Mouse (Mus musculus): ENCODE results near the gene Top3a. TPM values are rescaled to one million over a fixed set of nuclear protein-coding genes. Genes with fewer than 3 reads are reported as not detected.
A peak's percentile ranks its signal among the peaks of the same experiment; 100 is the strongest.

The Top3a gene
- polyA plus RNA-seq, 1 experiment from 2014 or later: 8.3 TPM

GRCm38 (mm10) chr11:60787595-60787994 lies 10.4 kb upstream of the Top3a start:
- Histone ChIP-seq H3K4me1 (ENCODE audit: control insufficient read depth in 2 of 2, insufficient read depth in 2 of 2, low read length in 2 of 2) (no peaks in the 10 kb centered on the region), H3K4me3 (ENCODE audit: control insufficient read depth in 1 of 2, insufficient read depth in 1 of 2, low read depth in 1 of 2, low read length in 2 of 2) (no peak overlapping the region), H3K36me3 (ENCODE audit: control insufficient read depth, insufficient read depth, low read length) (peaks cover 88% of the 10 kb centered on the region), H3K27ac (replicated peaks in 1 of 2; ENCODE audit: control insufficient read depth in 1 of 2, insufficient read depth in 1 of 2, low read depth in 2 of 2, low read length in 2 of 2) (no peak overlapping the region), H3K9ac (ENCODE audit: low read length) (no peak overlapping the region), H3K9me3 (ENCODE audit: control insufficient read depth, low read length) (no peaks in the 10 kb centered on the region), H3K27me3 (ENCODE audit: control insufficient read depth, insufficient read depth, low read length) (no peaks in the 10 kb centered on the region), H3K4me2 (ENCODE audit: low read length) (no peak overlapping the region)
- 67% methylated on average over 1 of the region's 1 CpGs for WGBS
- no peak for ATAC-seq (ENCODE audit: insufficient number of reproducible peaks, insufficient read depth, low FRiP score, low read depth)

- no peaks in the 10 kb centered on the region for H3K9me3 ChIP-seq (ENCODE audit: control insufficient read depth, low read length)
- no peaks in the 10 kb centered on the region for H3K27me3 ChIP-seq (ENCODE audit: control insufficient read depth, insufficient read depth, low read length)
- peaks cover 24 to 31% of the 10 kb centered on the region in 2 experiments for H3K4me1 ChIP-seq (ENCODE audit: control insufficient read depth in 2 of 2, insufficient read depth in 2 of 2, low read length in 2 of 2)
- no peak overlapping the region for H3K27ac ChIP-seq (replicated peaks in 1 of 2; ENCODE audit: control insufficient read depth in 1 of 2, insufficient read depth in 1 of 2, low read depth in 2 of 2, low read length in 2 of 2)
- H3K4me2 ChIP-seq (ENCODE audit: low read length): no peak overlapping the region
- 88% methylated on average over 8 of the region's 8 CpGs for WGBS
- peaks cover 86% of the 10 kb centered on the region for H3K36me3 ChIP-seq (ENCODE audit: control insufficient read depth, insufficient read depth, low read length)
- ATAC-seq (ENCODE audit: insufficient number of reproducible peaks, insufficient read depth, low FRiP score, low read depth): no peak
- no peak overlapping the region for H3K9ac ChIP-seq (ENCODE audit: low read length)
- H3K4me3 ChIP-seq (ENCODE audit: control insufficient read depth in 1 of 2, insufficient read depth in 1 of 2, low read depth in 1 of 2, low read length in 2 of 2): no peak overlapping the region
These were observed 7.2 kb upstream of the Top3a start for GRCm38 (mm10) chr11:60784179-60784922.

GRCm38 (mm10) chr11:60779673-60780189 lies 2.6 kb upstream of the Top3a start:
- peaks cover 36 to 61% of the 10 kb centered on the region in 2 experiments for H3K4me1 ChIP-seq (ENCODE audit: control insufficient read depth in 2 of 2, insufficient read depth in 2 of 2, low read length in 2 of 2)
- H3K4me3 ChIP-seq (ENCODE audit: control insufficient read depth in 1 of 2, insufficient read depth in 1 of 2, low read depth in 1 of 2, low read length in 2 of 2): peak overlapping the region; percentile 5 to 31; a peak in 3 of 4 replicates
- no peak overlapping the region for H3K27ac ChIP-seq (replicated peaks in 1 of 2; ENCODE audit: control insufficient read depth in 1 of 2, insufficient read depth in 1 of 2, low read depth in 2 of 2, low read length in 2 of 2)
- ATAC-seq (ENCODE audit: insufficient number of reproducible peaks, insufficient read depth, low FRiP score, low read depth): no peak
- H3K4me2 ChIP-seq (ENCODE audit: low read length): peak overlapping the region; percentile 64
- H3K36me3 ChIP-seq (ENCODE audit: control insufficient read depth, insufficient read depth, low read length): peaks cover 49% of the 10 kb centered on the region
- no peaks in the 10 kb centered on the region for H3K9me3 ChIP-seq (ENCODE audit: control insufficient read depth, low read length)
- no peaks in the 10 kb centered on the region for H3K27me3 ChIP-seq (ENCODE audit: control insufficient read depth, insufficient read depth, low read length)
- WGBS: 88% methylated on average over 10 of the region's 10 CpGs
- H3K9ac ChIP-seq (ENCODE audit: low read length): peak overlapping the region; percentile 65

- 0 out of 2 replicates have a peak, but pooled peaks have one; percentile 2 for ATAC-seq (ENCODE audit: insufficient number of reproducible peaks, insufficient read depth, low FRiP score, low read depth)
- Histone ChIP-seq H3K4me2 (ENCODE audit: low read length) (peak overlapping the region; percentile 94), H3K27ac (replicated peaks in 1 of 2; ENCODE audit: control insufficient read depth in 1 of 2, insufficient read depth in 1 of 2, low read depth in 2 of 2, low read length in 2 of 2) (peak overlapping the region; percentile 64 to 91), H3K4me1 (ENCODE audit: control insufficient read depth in 2 of 2, insufficient read depth in 2 of 2, low read length in 2 of 2) (peaks cover 36 to 61% of the 10 kb centered on the region in 2 experiments), H3K36me3 (ENCODE audit: control insufficient read depth, insufficient read depth, low read length) (peaks cover 34% of the 10 kb centered on the region), H3K9ac (ENCODE audit: low read length) (peak overlapping the region; percentile 82), H3K27me3 (ENCODE audit: control insufficient read depth, insufficient read depth, low read length) (no peaks in the 10 kb centered on the region), H3K4me3 (ENCODE audit: control insufficient read depth in 1 of 2, insufficient read depth in 1 of 2, low read depth in 1 of 2, low read length in 2 of 2) (peak overlapping the region; percentile 67 to 88), H3K9me3 (ENCODE audit: control insufficient read depth, low read length) (no peaks in the 10 kb centered on the region)
- 21% methylated on average over 16 of the region's 16 CpGs for WGBS
These were observed 721 bp upstream of the Top3a start for GRCm38 (mm10) chr11:60777801-60778370.

GRCm38 (mm10) chr11:60776107-60776828 lies 897 bp downstream of the Top3a start:
- WGBS: 4% methylated on average over 17 of the region's 17 CpGs
- Histone ChIP-seq H3K4me1 (ENCODE audit: control insufficient read depth in 2 of 2, insufficient read depth in 2 of 2, low read length in 2 of 2) (peaks cover 26 to 50% of the 10 kb centered on the region in 2 experiments), H3K4me3 (ENCODE audit: control insufficient read depth in 1 of 2, insufficient read depth in 1 of 2, low read depth in 1 of 2, low read length in 2 of 2) (peak overlapping the region; percentile 67 to 88), H3K27me3 (ENCODE audit: control insufficient read depth, insufficient read depth, low read length) (no peaks in the 10 kb centered on the region), H3K9ac (ENCODE audit: low read length) (peak overlapping the region; percentile 82), H3K36me3 (ENCODE audit: control insufficient read depth, insufficient read depth, low read length) (peaks cover 27% of the 10 kb centered on the region), H3K4me2 (ENCODE audit: low read length) (peak overlapping the region; percentile 94), H3K27ac (replicated peaks in 1 of 2; ENCODE audit: control insufficient read depth in 1 of 2, insufficient read depth in 1 of 2, low read depth in 2 of 2, low read length in 2 of 2) (peak overlapping the region; percentile 55 to 64), H3K9me3 (ENCODE audit: control insufficient read depth, low read length) (no peaks in the 10 kb centered on the region)
- ATAC-seq (ENCODE audit: insufficient number of reproducible peaks, insufficient read depth, low FRiP score, low read depth): no peak

- Histone ChIP-seq H3K4me1 (ENCODE audit: control insufficient read depth in 2 of 2, insufficient read depth in 2 of 2, low read length in 2 of 2) (peaks cover 23 to 43% of the 10 kb centered on the region in 2 experiments), H3K9me3 (ENCODE audit: control insufficient read depth, low read length) (no peaks in the 10 kb centered on the region), H3K27ac (replicated peaks in 1 of 2; ENCODE audit: control insufficient read depth in 1 of 2, insufficient read depth in 1 of 2, low read depth in 2 of 2, low read length in 2 of 2) (no peak overlapping the region), H3K9ac (ENCODE audit: low read length) (peak overlapping the region; percentile 82), H3K36me3 (ENCODE audit: control insufficient read depth, insufficient read depth, low read length) (peaks cover 20% of the 10 kb centered on the region), H3K27me3 (ENCODE audit: control insufficient read depth, insufficient read depth, low read length) (no peaks in the 10 kb centered on the region), H3K4me2 (ENCODE audit: low read length) (peak overlapping the region; percentile 94), H3K4me3 (ENCODE audit: control insufficient read depth in 1 of 2, insufficient read depth in 1 of 2, low read depth in 1 of 2, low read length in 2 of 2) (peak overlapping the region in 1 of 2 experiments; percentile 67; a peak in 3 of 4 replicates)
- 38% methylated on average over 6 of the region's 6 CpGs for WGBS
- ATAC-seq (ENCODE audit: insufficient number of reproducible peaks, insufficient read depth, low FRiP score, low read depth): no peak
These were observed 1.6 kb downstream of the Top3a start for GRCm38 (mm10) chr11:60775578-60775977.

GRCm38 (mm10) chr11:60774841-60775240 lies 2.3 kb downstream of the Top3a start:
- Histone ChIP-seq H3K27me3 (ENCODE audit: control insufficient read depth, insufficient read depth, low read length) (no peaks in the 10 kb centered on the region), H3K4me2 (ENCODE audit: low read length) (peak overlapping the region; percentile 94), H3K9ac (ENCODE audit: low read length) (no peak overlapping the region), H3K4me3 (ENCODE audit: control insufficient read depth in 1 of 2, insufficient read depth in 1 of 2, low read depth in 1 of 2, low read length in 2 of 2) (no peak overlapping the region), H3K4me1 (ENCODE audit: control insufficient read depth in 2 of 2, insufficient read depth in 2 of 2, low read length in 2 of 2) (peaks cover 17 to 36% of the 10 kb centered on the region in 2 experiments), H3K27ac (replicated peaks in 1 of 2; ENCODE audit: control insufficient read depth in 1 of 2, insufficient read depth in 1 of 2, low read depth in 2 of 2, low read length in 2 of 2) (no peak overlapping the region), H3K36me3 (ENCODE audit: control insufficient read depth, insufficient read depth, low read length) (peaks cover 13% of the 10 kb centered on the region), H3K9me3 (ENCODE audit: control insufficient read depth, low read length) (no peaks in the 10 kb centered on the region)
- no peak for ATAC-seq (ENCODE audit: insufficient number of reproducible peaks, insufficient read depth, low FRiP score, low read depth)
- WGBS: 60% methylated on average over 1 of the region's 1 CpGs
